Mouse (Mus musculus) CH12.LX (cell line): ENCODE results near the gene Sim1.

Source experiments
- BHLHE40 ChIP-seq: IDR thresholded peaks from 2 replicates; pipeline ENCODE4 v1.6.1; 2011; ENCODE audit warnings: mild to moderate bottlenecking, low read depth, low read length, improper control_type of control experiment
- CTCF ChIP-seq, 2 experiments: IDR thresholded peaks in 1 of 2; conservative IDR thresholded peaks in 1 of 2; 2 replicates each; pipeline ENCODE4 v1.5.1; 2011 to 2012; ENCODE audit warnings: low read depth in 2 of 2, low read length in 2 of 2, improper control_type of control experiment in 1 of 2, inconsistent platforms in 1 of 2, mild to moderate bottlenecking in 1 of 2, moderate library complexity in 1 of 2
- EP300 ChIP-seq: IDR thresholded peaks from 2 replicates; pipeline ENCODE4 v1.6.1; 2011; ENCODE audit warnings: low read length, improper control_type of control experiment
- JUND ChIP-seq: conservative IDR thresholded peaks from 2 replicates; pipeline ENCODE4 v1.6.1; 2011; ENCODE audit warnings: low read depth, low read length, improper control_type of control experiment
- NELFE ChIP-seq: IDR thresholded peaks from 2 replicates; pipeline ENCODE4 v1.6.1; 2011; ENCODE audit warnings: low read depth, low read length, improper control_type of control experiment
- POLR2A ChIP-seq: IDR thresholded peaks from 2 replicates; pipeline ENCODE4 v1.6.1; 2011; ENCODE audit warnings: low read depth, mild to moderate bottlenecking, improper control_type of control experiment, low read length

- no peak for TF ChIP-seq EP300
- TF ChIP-seq BHLHE40, result no peak
- TF ChIP-seq POLR2A, result no peak
- no peak for TF ChIP-seq CTCF (conservative IDR thresholded peaks at IDR 0.05 in 1 of 2, IDR thresholded peaks at IDR 0.05 in 1 of 2; ENCODE audit: low read depth in 2 of 2, low read length in 2 of 2)
- no peak for TF ChIP-seq JUND
- no peak for TF ChIP-seq NELFE
Measured at GRCm38 (mm10) chr10:50902741-50903715, 8.5 kb downstream of the Sim1 start.
